8 mouse cellular contexts compared by ENCODE assay signal in genomic region chr2:156482299-156482698, GRCm38 (mm10).
DNase-seq lines count a peak whose midpoint lies in the region; ATAC-seq and TF ChIP-seq lines count a peak whose summit lies in the region.

No protein-coding gene starts in this region.

- WGBS in heart, embryonic 12.5 days: 35% methylated on average over 13 of the region's 13 CpGs
- WGBS in heart, embryonic 10.5 days: 25% methylated on average over 13 of the region's 13 CpGs
- WGBS in limb, embryonic 14.5 days: 28% methylated on average over 13 of the region's 13 CpGs

- no peak overlapping the region for H3K9ac ChIP-seq in heart, embryonic 12.5 days
- H3K9ac ChIP-seq in limb, embryonic 14.5 days (ENCODE audit: low read depth, low read length, severe bottlenecking): no peak overlapping the region

- peaks cover 10% of the 10 kb centered on the region; the same call in 1 of the 2 replicates for H3K4me1 ChIP-seq in heart, embryonic 12.5 days (replicated peaks)
- H3K4me1 ChIP-seq in heart, embryonic 10.5 days: peaks cover 14% of the 10 kb centered on the region
- H3K4me1 ChIP-seq in limb, embryonic 14.5 days (ENCODE audit: control insufficient read depth, insufficient read depth, low read length): 0 out of 2 replicates have a peak, but pooled peaks cover 1% of the 10 kb centered on the region

- H3K27me3 ChIP-seq in heart, embryonic 12.5 days (replicated peaks): peaks cover 3% of the 10 kb centered on the region
- peaks cover 42% of the 10 kb centered on the region for H3K27me3 ChIP-seq in heart, embryonic 10.5 days (ENCODE audit: insufficient read depth, poor library complexity, severe bottlenecking)
- no peaks in the 10 kb centered on the region for H3K27me3 ChIP-seq in limb, embryonic 14.5 days (ENCODE audit: control insufficient read depth, insufficient read depth, low read length)

- no peak overlapping the region for H3K4me3 ChIP-seq in heart, embryonic 12.5 days
- no peak overlapping the region for H3K4me3 ChIP-seq in heart, embryonic 10.5 days
- no peak overlapping the region for H3K4me3 ChIP-seq in limb, embryonic 14.5 days (replicated peaks; ENCODE audit: low read length)

- TF ChIP-seq POLR2A in limb, embryonic 14.5 days (IDR thresholded peaks at IDR 0.05; ENCODE audit: borderline replicate concordance, extremely low read depth, insufficient read depth, insufficient read length): no peak

- no peak overlapping the region for H3K27ac ChIP-seq in heart, embryonic 12.5 days (ENCODE audit: poor library complexity, severe bottlenecking)
- H3K27ac ChIP-seq in heart, embryonic 10.5 days: no peak overlapping the region
- H3K27ac ChIP-seq in limb, embryonic 14.5 days (replicated peaks; ENCODE audit: low read depth, low read length): no peak overlapping the region

- H3K36me3 ChIP-seq in heart, embryonic 12.5 days: no peaks in the 10 kb centered on the region
- peaks cover 12% of the 10 kb centered on the region; the same call in 1 of the 2 replicates for H3K36me3 ChIP-seq in heart, embryonic 10.5 days
- H3K36me3 ChIP-seq in limb, embryonic 14.5 days (ENCODE audit: control insufficient read depth, insufficient read depth, low read length): no peaks in the 10 kb centered on the region

- H3K4me2 ChIP-seq in heart, embryonic 12.5 days: no peak overlapping the region
- no peak overlapping the region for H3K4me2 ChIP-seq in limb, embryonic 14.5 days (replicated peaks; ENCODE audit: low read depth, low read length, severe bottlenecking)

- DNase-seq in heart, embryonic 10.5 days (ENCODE audit: low spot score): no peak
- DNase-seq in A20 (ENCODE audit: low read depth, low spot score): peak; percentile 74
- DNase-seq in adrenal gland, adult 8-10 months: peak; percentile 28
- DNase-seq in embryo, embryonic 11 days: peak; percentile 65
- peak; percentile 36 for DNase-seq in limb, embryonic 14.5 days (ENCODE audit: low spot score)
- DNase-seq in thymus, postnatal 4 days: peak; percentile 92

- H3K9me3 ChIP-seq in heart, embryonic 12.5 days (replicated peaks): peaks cover 7% of the 10 kb centered on the region
- peaks cover 9% of the 10 kb centered on the region for H3K9me3 ChIP-seq in heart, embryonic 10.5 days
- H3K9me3 ChIP-seq in limb, embryonic 14.5 days (ENCODE audit: control insufficient read depth, low read length): no peaks in the 10 kb centered on the region

- ATAC-seq in heart, embryonic 12.5 days (ENCODE audit: insufficient number of reproducible peaks, low FRiP score): peak; percentile 69
- no peak for ATAC-seq in limb, embryonic 14.5 days (ENCODE audit: low FRiP score, low read depth)
- peak; percentile 31; the same call in 1 of the 2 replicates for ATAC-seq in neutrophil, adult 5-6 weeks (ENCODE audit: extremely low read depth, insufficient number of reproducible peaks, low FRiP score, poor library complexity, severe bottlenecking)
